Mouse (Mus musculus): ENCODE data around the gene Gm20662. TPM values are rescaled to one million over a fixed set of nuclear protein-coding genes. Genes with fewer than 3 reads are reported as not detected.
A peak's percentile ranks its signal among the peaks of the same experiment; 100 is the strongest.

Gene Gm20662
- polyA plus RNA-seq, 1 experiment from 2014 or later: 0.25 TPM

DNA sequence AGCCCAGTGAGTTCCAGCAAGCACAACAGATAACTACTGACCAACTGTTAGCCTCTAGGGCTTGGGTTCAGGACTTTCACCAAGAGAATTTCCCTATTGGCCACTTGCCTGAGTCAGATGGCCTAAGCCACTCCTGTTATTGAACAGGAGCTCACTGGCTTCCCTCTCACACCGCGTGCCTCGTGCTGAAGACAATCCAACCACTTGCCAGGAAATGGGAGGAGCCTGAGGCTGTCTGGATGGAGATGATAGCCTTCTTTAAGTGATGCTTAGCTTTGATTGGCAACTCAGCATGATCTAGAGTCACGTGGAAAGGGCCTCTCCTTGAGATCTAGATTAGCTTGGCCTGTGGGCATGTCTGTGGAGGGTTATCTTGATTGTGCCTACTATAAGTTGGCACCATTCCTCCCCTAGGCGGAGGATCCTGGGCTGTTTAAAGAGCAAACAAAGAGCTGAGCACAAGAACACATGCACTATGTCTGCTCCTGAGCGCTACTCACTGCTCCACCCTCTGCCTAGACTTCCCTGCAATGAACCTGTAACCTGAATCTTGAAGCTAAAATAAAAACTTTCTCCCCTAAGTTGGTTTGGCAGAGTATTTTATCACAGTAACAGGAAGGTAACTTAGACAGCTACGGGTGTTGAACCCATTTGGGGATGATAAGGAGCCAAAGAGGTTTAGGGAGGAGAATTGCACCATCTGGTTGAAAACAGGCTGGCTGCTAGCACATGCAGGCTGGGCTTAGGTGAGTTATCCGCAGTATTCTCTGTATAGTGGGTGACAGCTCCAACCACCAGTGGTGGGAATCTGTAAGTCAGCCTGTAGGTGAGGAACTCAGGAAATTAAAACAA lies 24.2 kb upstream of the Gm20662 start:
- Histone ChIP-seq H3K9ac (ENCODE audit: low read depth, low read length) (no peak overlapping the region), H3K27me3 (ENCODE audit: insufficient read depth, low read length) (no peaks in the 10 kb centered on the region), H3K9me3 (replicated peaks; ENCODE audit: low read length) (no peaks in the 10 kb centered on the region), H3K4me1 (replicated peaks; ENCODE audit: insufficient read depth, low read length) (no peaks in the 10 kb centered on the region), H3K27ac (no peak overlapping the region), H3K4me3 (replicated peaks; ENCODE audit: low read depth, low read length) (no peak overlapping the region), H3K36me3 (ENCODE audit: insufficient read depth, low read length) (no peaks in the 10 kb centered on the region), H3K4me2 (ENCODE audit: low read length) (no peak overlapping the region)
- WGBS: 60% methylated on average over 8 of the region's 8 CpGs
- DNase-seq (ENCODE audit: low spot score): no peak
- ATAC-seq (replicated peaks; ENCODE audit: low FRiP score, low read depth): no peak
- no peak for TF ChIP-seq CTCF (IDR thresholded peaks at IDR 0.05; ENCODE audit: low read depth)

DNA sequence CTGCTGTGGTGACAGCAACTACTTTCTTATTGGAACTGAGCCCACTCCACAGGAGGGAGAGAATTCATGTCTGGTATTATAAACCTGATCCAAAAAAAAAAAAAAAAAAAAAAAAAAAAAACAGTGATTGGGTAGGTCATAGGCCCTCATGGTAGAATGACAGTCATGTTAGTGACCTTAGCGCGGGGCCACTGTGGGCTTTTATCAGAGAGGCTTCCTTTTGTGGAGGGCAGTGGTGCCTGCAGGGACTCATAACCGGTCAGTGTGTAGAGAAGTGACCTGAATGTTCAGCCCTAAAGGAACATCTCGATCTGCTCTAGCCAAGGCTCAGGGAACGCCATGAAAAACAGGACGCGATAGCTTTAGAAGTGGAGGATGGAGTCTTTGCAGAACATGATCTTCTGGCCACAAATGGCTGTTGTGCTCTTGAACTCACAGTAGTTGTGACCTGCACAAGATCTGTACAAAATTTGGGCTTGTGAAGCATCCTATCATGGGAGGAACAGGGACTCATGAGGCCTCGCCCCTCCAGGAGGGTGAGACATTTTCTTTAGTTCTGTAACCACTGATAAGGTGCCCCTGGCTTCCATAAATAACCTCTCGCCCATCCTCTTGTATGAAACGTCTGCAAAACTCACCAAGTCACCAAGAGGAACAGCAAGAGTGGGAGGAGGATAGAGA lies 21.5 kb upstream of the Gm20662 start:
- no peak overlapping the region for H3K4me2 ChIP-seq (ENCODE audit: low read length)

DNA sequence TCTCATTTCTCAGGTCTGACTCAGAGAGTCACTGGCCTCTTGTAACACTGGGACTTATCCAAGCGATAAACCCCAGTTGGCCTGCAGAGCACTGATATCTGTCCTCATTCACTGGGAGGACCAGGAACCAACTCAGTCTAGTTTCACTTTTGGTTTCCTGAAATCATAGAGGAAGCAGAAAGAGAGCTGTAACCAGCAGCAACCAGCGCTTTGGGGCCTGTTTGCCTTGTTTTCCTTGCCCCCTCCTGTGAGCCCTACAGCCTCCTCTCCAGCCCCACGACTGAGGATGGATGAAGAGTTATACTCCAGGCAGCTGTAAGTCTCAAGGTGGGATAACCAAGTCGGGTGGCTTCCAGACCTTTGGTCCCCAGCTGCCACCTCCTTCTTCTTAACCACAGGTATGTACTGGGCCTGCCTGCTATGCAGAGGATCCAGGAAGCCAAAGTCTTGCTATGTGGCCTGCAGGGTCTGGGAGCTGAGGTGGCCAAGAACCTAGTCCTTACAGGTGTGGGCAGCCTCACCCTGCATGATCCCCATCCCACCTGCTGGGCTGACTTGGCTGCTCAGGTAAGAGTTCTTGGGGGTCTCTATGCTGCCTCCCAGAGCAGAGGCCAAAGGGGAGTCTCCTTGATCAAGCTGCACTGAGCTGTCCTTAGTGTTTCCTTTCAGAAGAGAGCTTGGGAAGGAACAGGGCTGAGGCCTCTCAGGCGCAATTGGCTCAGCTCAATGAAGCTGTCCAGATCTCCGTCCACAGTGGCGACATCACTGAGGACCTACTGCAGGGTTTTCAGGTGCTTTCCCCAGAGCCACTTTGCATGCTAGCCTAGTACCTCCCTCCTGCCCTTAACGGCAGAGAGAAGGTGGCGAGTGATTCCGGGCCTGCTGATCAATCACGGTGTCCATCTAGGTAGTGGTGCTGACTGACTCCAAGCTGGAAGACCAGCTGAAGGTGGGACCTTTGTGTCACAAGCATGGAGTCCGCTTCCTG lies 20.5 kb upstream of the Gm20662 start, which contains the start of gene Uba7:
Uba7 (plus strand) TSS at position 107 of the 988 bp plus-strand sequence.
- Histone ChIP-seq H3K9ac (ENCODE audit: low read depth, low read length) (peak within 1 kb of the TSS; percentile 40; the same call in 1 of the 2 replicates), H3K4me3 (replicated peaks; ENCODE audit: low read depth, low read length) (peak within 1 kb of the TSS; percentile 17), H3K27me3 (ENCODE audit: insufficient read depth, low read length) (no peaks in the 10 kb centered on the region), H3K36me3 (ENCODE audit: insufficient read depth, low read length) (no peaks in the 10 kb centered on the region), H3K27ac (peak within 1 kb of the TSS; percentile 89), H3K4me2 (ENCODE audit: low read length) (peak within 1 kb of the TSS; percentile 54), H3K9me3 (replicated peaks; ENCODE audit: low read length) (no peaks in the 10 kb centered on the region), H3K4me1 (replicated peaks; ENCODE audit: insufficient read depth, low read length) (no peaks in the 10 kb centered on the region)
- 61% methylated on average over 12 of the region's 12 CpGs for WGBS
- ATAC-seq (replicated peaks; ENCODE audit: low FRiP score, low read depth): peak; percentile 48; the same call in 1 of the 2 replicates
- peak; percentile 79 for DNase-seq (ENCODE audit: low spot score)
- TF ChIP-seq CTCF (IDR thresholded peaks at IDR 0.05; ENCODE audit: low read depth): no peak

More for the DNA sequence above, 21.5 kb upstream of the Gm20662 start:
- no peaks in the 10 kb centered on the region for H3K4me1 ChIP-seq (replicated peaks; ENCODE audit: insufficient read depth, low read length)
- DNase-seq (ENCODE audit: low spot score) (no peak), ATAC-seq (replicated peaks; ENCODE audit: low FRiP score, low read depth) (no peak)
- no peak overlapping the region for H3K4me3 ChIP-seq (replicated peaks; ENCODE audit: low read depth, low read length)
- H3K36me3 ChIP-seq (ENCODE audit: insufficient read depth, low read length): no peaks in the 10 kb centered on the region
- WGBS: 73% methylated on average over 10 of the region's 10 CpGs
- no peaks in the 10 kb centered on the region for H3K27me3 ChIP-seq (ENCODE audit: insufficient read depth, low read length)
- no peaks in the 10 kb centered on the region for H3K9me3 ChIP-seq (replicated peaks; ENCODE audit: low read length)
- H3K9ac ChIP-seq (ENCODE audit: low read depth, low read length): no peak overlapping the region
- peak overlapping the region; percentile 89 for H3K27ac ChIP-seq
- no peak for TF ChIP-seq CTCF (IDR thresholded peaks at IDR 0.05; ENCODE audit: low read depth)

DNA sequence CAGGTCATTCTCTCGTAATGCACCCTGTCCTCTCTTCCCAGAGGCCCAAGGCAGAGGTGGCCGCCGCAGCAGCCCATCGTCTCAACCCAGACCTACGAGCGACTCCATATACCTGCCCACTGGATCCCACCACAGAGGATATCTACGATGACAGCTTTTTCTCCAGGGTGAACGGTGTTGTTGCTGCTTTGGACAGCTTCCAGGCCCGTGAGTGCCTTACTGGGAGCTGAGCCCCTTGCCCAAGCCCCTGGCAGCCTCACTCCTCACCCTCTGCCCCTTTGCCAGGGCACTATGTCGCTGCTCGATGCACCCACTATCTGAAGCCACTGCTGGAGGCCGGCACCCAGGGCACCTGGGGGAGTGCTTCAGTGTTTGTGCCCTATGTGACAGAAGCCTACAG lies 17.3 kb upstream of the Gm20662 start:
- Histone ChIP-seq H3K27me3 (ENCODE audit: insufficient read depth, low read length) (no peaks in the 10 kb centered on the region), H3K27ac (no peak overlapping the region), H3K9ac (ENCODE audit: low read depth, low read length) (no peak overlapping the region), H3K9me3 (replicated peaks; ENCODE audit: low read length) (no peaks in the 10 kb centered on the region), H3K4me2 (ENCODE audit: low read length) (no peak overlapping the region), H3K4me3 (replicated peaks; ENCODE audit: low read depth, low read length) (no peak overlapping the region), H3K4me1 (replicated peaks; ENCODE audit: insufficient read depth, low read length) (peaks cover 15% of the 10 kb centered on the region), H3K36me3 (ENCODE audit: insufficient read depth, low read length) (no peaks in the 10 kb centered on the region)
- no peak for DNase-seq (ENCODE audit: low spot score)
- 85% methylated on average over 12 of the region's 12 CpGs for WGBS
- no peak for ATAC-seq (replicated peaks; ENCODE audit: low FRiP score, low read depth)
- TF ChIP-seq CTCF (IDR thresholded peaks at IDR 0.05; ENCODE audit: low read depth): no peak

GRCm38 (mm10) chr9:107981684-107982605 lies 14.2 kb upstream of the Gm20662 start:
- peak; percentile 93 for DNase-seq (ENCODE audit: low spot score)
- peak; percentile 29; the same call in 1 of the 2 replicates for ATAC-seq (replicated peaks; ENCODE audit: low FRiP score, low read depth)
- Histone ChIP-seq H3K9ac (ENCODE audit: low read depth, low read length) (peak overlapping the region; percentile 55), H3K27ac (peak overlapping the region; percentile 98), H3K4me1 (replicated peaks; ENCODE audit: insufficient read depth, low read length) (peaks cover 22% of the 10 kb centered on the region), H3K4me3 (replicated peaks; ENCODE audit: low read depth, low read length) (no peak overlapping the region), H3K9me3 (replicated peaks; ENCODE audit: low read length) (no peaks in the 10 kb centered on the region), H3K36me3 (ENCODE audit: insufficient read depth, low read length) (no peaks in the 10 kb centered on the region), H3K27me3 (ENCODE audit: insufficient read depth, low read length) (no peaks in the 10 kb centered on the region), H3K4me2 (ENCODE audit: low read length) (peak overlapping the region; percentile 82)
- 31% methylated on average over 7 of the region's 7 CpGs for WGBS
- no peak for TF ChIP-seq CTCF (IDR thresholded peaks at IDR 0.05; ENCODE audit: low read depth)

Data from kidney, postnatal 0 days (tissue).